Mouse (Mus musculus) right cerebral cortex, postnatal 4 days (tissue): ENCODE results near the gene Sfxn2.
A peak's percentile ranks its signal among the peaks of the same experiment; 100 is the strongest.
"Not testable (repeated sequence)": the region's sequence is repeated elsewhere in the genome, so short reads cannot be mapped to it uniquely, and the experiment has no call there.

Source experiments
- DNase-seq: peaks from one replicate; pipeline ENCODE4 v3.0.0-alpha.2; 2022

The Sfxn2 gene

GRCm38 (mm10) chr19:46547565-46547964 is 25.6 kb upstream of the Sfxn2 start:
- DNase-seq: no peak

DNA sequence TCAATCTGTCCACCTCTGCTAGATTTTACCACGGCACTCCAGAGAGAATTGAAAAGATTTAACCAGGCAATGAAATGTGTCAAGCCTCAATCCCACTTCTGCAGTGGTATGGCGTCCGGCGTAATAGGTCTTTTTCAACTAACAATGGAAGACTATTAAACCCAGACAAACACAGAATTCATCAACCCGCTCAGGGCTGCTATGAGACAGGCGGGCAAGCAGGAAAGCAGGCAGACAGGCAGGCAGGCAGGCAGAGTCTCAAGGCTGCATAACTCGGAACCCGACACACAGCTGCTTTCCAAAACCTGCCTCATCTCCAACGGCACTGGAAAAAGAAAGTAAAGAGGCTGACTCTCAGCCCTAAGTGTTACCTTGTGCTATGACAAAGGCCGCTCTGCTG is 25.1 kb upstream of the Sfxn2 start:
- DNase-seq: no peak

GRCm38 (mm10) chr19:46550385-46550784 is 22.8 kb upstream of the Sfxn2 start:
- DNase-seq: no peak

DNA sequence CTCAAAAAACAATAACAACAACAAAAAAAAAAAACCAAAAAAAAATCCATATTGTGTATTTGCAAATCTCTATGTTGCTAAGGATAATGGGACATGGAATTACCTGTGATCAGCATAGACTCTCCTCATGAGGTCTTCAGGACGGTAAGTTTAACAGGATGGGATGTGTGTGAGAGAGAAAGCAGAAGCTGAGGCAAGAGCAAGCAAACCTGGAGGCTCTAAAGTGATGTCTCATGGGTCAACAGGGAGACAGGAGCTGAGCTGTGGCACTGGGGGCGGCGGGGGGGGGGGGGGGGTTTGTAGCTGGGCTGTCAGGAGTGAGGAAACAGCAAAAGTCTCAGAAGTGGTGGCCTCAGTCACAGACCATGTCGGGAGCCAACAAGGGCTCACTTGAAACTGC is 20.7 kb upstream of the Sfxn2 start:
- no peak for DNase-seq

- DNase-seq: peak; percentile 68
Observed at GRCm38 (mm10) chr19:46553541-46553955, 19.6 kb upstream of the Sfxn2 start.

DNA sequence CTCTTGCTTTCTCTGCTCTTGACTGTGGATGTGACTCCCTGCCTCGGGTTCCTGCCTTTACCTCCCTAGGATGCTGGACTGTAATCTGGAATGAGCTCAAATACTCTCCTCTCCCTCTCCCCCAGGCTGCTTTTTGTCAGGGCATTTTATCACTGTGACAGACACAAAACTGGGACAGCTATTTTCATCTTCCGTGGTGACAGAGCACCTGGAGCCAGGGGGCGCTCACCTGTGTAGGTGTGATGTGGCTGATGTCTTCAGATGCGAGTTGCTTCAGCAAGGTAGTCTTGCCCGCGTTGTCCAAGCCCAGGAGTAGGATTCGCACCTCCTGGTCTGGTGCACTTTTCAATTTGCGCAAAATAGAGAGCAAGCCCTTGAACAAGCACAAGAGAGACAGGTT is 15.2 kb upstream of the Sfxn2 start:
- DNase-seq: no peak

DNA sequence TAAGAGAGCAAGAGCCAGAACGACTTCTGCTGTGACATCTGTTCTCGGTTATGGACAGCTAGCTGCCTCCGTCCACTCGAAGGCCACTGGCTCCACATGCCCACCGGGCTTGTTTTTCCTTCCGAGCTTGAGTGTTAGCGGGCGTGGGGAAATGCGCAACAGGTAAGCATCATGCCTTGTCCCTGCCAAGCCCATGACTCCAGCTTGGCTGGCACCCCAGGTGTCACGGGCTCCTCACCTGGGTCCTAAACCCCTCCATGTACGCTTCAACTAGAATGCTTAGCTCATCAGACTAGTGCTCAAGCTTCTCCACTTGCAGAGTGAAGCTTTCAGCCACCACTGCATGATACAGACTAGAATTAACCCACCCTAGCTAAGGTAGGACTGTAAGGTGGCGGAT is 14.5 kb upstream of the Sfxn2 start:
- DNase-seq: no peak

DNA sequence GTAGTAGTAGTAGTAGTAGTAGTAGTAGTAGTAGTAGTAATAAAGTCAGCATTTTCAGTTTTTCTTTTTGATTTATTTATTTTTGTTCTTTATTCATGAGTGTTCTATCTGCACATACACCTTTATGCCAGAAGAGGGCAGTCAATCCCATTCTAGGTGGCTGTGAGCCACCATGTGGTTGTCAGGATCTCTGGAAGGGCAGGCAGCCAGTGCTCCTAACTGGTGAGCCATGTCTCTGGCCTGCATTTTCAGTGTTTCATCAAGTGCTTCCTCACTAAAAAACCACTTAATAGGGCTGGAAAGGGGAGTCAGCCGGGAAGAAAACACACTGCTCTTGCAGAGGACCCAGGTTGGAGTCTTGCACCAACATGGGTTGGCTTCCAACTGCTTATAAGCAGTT is 11.0 kb upstream of the Sfxn2 start:
- peak; percentile 49 for DNase-seq

- no peak for DNase-seq
Observed at GRCm38 (mm10) chr19:46562581-46563515, 10.3 kb upstream of the Sfxn2 start.

GRCm38 (mm10) chr19:46563603-46564002 is 9.6 kb upstream of the Sfxn2 start:
- no peak for DNase-seq

DNA sequence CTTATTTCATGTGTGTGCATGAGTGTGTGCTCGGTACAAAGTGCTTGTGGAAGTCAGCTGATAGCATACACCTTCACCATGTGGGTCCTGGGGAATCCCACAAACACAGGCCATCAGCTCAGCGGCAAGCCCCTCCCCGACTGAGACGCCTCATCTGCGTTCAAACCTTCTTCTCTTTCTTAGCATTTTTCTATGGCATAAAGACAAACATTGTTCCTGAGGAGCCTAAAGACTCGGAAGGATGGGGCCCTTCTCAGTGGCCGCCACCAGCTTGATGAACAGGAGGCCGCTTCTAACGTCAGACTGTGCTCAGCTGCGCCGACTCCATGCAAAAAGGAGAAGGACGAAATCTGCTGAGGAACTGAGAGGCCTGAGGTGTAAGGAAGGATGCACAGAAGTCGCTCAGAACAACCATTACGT is 9.1 kb upstream of the Sfxn2 start:
- DNase-seq: no peak

DNA sequence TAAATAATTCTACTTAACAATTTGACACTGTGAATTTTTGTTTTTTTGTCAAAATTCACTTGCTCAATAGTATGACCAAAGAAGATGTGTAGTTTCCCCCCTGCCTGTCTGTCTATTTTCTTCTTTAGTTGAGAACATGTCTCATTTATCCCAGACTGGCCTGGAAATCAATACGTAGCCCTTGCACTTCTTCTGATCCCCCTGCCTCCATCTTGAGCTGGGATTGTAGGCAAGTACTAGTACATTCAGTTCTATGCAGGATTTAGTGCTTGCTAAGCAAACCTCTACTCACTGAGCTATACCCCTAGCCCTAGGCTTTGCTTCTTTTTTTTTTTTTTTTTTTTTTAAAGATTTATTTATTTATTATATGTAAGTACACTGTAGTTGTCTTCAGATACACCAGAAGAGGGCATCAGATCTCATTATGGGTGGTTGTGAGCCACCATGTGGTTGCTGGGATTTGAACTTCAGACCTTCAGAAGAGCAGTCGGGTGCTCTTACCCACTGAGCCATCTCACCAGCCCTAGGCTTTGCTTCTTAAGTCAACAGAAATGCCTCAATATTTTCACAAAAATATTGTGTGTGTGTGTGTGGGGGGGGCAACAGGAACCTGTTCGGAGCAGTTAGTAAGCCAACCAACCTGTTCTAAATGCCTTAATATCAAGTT is 1.8 kb upstream of the Sfxn2 start:
- DNase-seq: not testable (repeated sequence)

DNA sequence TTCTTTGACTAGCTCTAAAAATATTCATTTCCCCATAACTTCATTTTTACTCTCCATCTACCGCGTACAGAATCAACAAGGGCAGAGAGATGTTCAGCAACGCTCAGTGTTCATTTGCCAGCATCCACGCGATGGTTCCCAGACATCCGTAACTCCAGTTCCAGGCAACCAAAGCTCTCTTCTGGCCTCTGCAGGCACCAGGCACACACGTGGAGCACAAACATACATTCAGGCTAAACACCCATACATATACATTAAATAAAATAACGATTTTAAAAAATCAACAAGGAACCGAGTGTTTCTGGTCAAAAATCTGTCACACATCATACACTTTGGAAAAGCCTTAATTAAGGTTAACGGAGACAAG is 1.3 kb upstream of the Sfxn2 start:
- no peak for DNase-seq

DNA sequence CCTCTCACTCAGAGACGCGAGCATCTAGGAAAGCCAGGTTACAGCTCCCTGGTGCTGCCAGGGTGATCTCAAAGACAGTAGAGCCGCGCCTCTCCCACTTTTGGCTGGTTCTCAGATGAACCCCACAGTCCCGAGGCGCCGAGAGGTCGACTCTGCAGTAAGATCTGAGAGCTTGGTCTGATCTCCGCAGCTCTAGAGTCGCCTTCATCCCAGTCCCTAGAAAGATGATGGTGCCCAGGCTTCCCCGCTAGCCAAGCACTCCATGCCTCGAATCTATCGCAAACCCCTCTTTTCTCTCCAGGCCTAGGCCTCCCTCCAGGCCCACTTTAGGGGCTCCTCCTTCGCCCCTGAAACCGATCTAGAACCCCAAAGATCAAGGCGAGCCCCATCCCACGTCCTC is 617 bp upstream of the Sfxn2 start:
- DNase-seq: no peak

DNA sequence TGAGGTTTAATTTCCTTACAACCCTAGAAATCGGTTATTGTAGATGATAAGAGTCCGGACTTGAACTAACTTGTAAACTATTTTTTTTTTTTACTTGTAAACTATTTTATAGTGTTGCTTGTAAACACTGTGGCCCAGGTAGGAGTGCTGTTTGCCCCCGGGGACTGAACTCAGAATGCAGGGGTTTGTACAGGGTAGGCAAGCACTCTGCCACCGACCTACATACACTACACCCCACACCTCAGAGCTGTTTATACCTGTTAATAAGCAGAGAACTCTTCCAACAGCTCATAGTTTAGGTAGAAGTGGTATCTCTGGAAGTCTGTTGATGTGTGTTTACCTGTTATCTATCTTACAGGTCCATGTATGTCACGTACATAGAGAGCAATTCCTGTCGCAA is 825 bp downstream of the Sfxn2 start:
- no peak for DNase-seq

GRCm38 (mm10) chr19:46575196-46575595 is 2.0 kb downstream of the Sfxn2 start:
- DNase-seq: no peak

DNA sequence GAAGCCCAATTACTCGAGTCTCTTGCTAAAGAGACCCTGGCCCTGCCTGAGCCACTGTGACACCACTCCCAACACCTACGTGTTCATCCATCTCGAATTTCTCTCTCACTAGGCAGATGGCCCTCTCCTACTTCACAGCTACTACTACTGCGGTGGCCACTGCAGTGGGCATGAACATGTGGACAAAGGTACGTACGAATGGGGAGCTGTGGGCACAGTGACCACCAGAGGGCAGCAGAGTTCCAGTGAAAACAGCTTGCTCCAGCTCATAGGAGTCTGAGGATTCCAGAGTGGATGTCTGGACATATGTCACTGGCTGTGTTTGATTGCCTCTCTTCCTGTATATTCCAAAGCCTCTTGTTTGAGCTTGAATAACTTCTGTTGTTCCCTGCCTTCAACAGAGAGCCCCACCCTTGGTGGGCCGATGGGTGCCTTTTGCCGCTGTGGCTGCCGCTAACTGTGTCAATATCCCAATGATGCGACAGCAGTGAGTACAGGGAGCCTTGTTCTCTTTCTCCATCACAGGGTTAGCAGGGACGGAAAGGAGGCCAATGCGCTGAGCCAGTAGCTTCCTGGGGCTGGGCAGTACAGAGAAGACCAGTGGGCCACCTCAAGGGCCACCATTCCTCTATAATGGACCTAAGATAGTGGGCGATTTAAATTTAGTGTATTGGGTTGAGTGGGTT is 14.8 kb downstream of the Sfxn2 start:
- peak; percentile 95 for DNase-seq

DNA sequence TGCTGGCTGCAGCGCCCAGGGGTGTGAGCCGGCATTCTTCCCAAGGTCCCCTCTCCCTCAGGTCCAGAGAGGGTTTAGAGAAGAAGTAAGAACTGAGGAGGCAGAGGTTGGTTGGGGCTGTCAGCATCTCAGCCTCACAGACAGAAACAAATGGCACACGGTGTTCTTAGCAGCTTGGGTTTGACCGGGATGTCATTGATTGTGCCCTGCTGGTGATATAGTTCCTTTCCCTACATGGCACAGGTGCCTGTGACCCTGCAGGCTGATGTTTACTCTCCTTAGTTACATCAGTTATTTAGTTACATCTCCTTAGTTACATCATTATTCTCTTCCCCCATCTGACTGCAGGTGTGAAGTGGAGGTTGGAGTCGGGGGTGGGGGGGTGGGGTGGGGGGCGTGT is 18.4 kb downstream of the Sfxn2 start:
- DNase-seq: no peak

- no peak for DNase-seq
Observed at GRCm38 (mm10) chr19:46592751-46593439, 19.7 kb downstream of the Sfxn2 start.

GRCm38 (mm10) chr19:46598187-46598586 is 25.0 kb downstream of the Sfxn2 start:
- DNase-seq: no peak

- DNase-seq: peak; percentile 91
Observed at GRCm38 (mm10) chr19:46598720-46599252, 25.6 kb downstream of the Sfxn2 start, which contains the start of gene Wbp1l. Gene Wbp1l (plus strand): TSS chr19:46599084.

- DNase-seq: no peak
Observed at GRCm38 (mm10) chr19:46599375-46600256, 26.5 kb downstream of the Sfxn2 start.
